Mouse (Mus musculus) bone marrow, adult 2 months (tissue): ENCODE measurements around the gene Borcs8. TPM values are rescaled to one million over a fixed set of nuclear protein-coding genes. Genes with fewer than 3 reads are reported as not detected.
A peak's percentile ranks its signal among the peaks of the same experiment; 100 is the strongest.

Experiments used
- H3K27ac ChIP-seq: fragments of 200-500 bp; 2 replicates; pipeline ENCODE4 v1.5.1; 2012; ENCODE audit warnings: low read depth, mild to moderate bottlenecking, control low read depth, inconsistent platforms, low read length; ENCODE audit not compliant: control insufficient read depth, poor library complexity, insufficient read depth
- H3K4me1 ChIP-seq: fragments of 200-500 bp; 2 replicates; pipeline ENCODE4 v1.6.1; 2011; ENCODE audit warnings: low read length; ENCODE audit not compliant: control insufficient read depth, insufficient read depth
- H3K4me3 ChIP-seq: fragments of 200-500 bp; replicated peaks from 2 replicates; pipeline ENCODE3; 2011; ENCODE audit warnings: mild to moderate bottlenecking, low read depth, low read length, control low read depth; ENCODE audit not compliant: control insufficient read depth
- CTCF ChIP-seq: fragments of 200-500 bp; IDR thresholded peaks from 2 replicates; pipeline ENCODE4 v1.5.1; 2011; ENCODE audit warnings: low read length, control low read depth; ENCODE audit not compliant: control insufficient read depth, insufficient read depth
- POLR2A ChIP-seq: fragments of 200-500 bp; IDR thresholded peaks from 2 replicates; pipeline ENCODE4 v1.6.1; 2011; ENCODE audit warnings: low read depth, mild to moderate bottlenecking, control low read depth, low read length, borderline replicate concordance; ENCODE audit not compliant: control insufficient read depth
- WGBS: fragments of 180-500 bp; shearing (Covaris S2); methylation state at CpG from one replicate; pipeline ENCODE4 v1.1.7; 2018; 5-methylcytosine and 5-hydroxymethylcytosine counted together
- polyA plus RNA-seq: library from polyadenylated mRNA; stranded (reverse); fragments of >200 nt; gene quantifications from 2 replicates; pipeline ENCODE4 v1.2.4, GENCODE M21; 2011; ENCODE audit warnings: low replicate concordance; ENCODE audit not compliant: missing spikeins, insufficient read depth, insufficient read length

The Borcs8 gene
- polyA plus RNA-seq, 1 experiment = 33.6 TPM

DNA sequence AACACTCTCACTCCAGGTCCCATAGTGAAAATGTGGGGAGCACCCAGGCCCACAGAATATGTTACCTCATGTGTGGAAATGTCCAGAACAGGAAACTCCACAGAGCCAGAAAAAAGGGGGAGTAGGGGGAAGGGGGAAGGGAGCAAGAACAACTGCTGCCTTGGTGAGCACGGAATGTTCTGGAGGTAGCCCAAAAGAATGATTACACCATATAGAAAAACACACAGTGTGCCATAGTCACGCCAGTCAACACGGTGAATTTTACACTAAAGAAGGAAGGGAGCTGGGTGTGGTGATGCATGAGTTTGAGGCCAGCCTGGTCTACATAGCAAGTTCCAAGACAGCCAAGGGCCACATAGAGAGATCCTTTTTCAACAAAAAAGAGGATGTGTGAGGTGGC is 24.0 kb downstream of the Borcs8 start:
- TF ChIP-seq CTCF (no peak), POLR2A (no peak)
- no peaks in the 10 kb centered on the region; the same call in 1 of the 2 replicates for H3K4me1 ChIP-seq
- H3K27ac ChIP-seq = no peak overlapping the region
- no peak overlapping the region for H3K4me3 ChIP-seq
- 74% methylated on average over 3 of the region's 3 CpGs for WGBS

DNA sequence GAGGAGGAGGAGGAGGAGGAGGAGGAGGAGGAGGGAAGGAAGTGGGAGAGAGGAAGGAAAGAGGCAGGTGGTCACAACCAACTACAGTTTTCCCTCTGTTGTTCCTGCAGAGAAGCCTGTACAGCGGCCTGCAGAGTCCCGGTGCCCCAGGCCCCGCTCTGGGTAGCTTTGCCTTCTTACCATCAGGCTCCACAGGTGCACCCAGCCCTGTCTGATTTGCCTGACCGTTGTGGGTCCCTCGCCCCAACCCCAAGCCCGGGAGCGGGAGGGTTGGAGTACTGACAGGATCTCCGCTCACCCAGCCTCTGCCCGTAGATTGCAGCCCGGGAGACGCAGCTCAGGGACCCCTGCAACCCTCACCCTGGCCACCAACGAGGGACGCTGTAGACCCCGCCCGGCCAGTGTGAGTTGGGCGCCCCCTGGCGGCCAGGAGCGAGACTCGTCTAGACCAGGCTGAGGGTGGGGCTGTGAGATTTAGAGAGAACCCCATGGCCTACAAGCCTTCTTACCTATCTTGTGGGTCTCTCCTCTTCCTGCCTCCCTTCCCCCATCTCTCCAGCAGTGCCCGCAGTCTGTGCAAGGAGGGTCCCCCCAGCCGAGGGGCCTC is 27.3 kb downstream of the Borcs8 start:
- Histone ChIP-seq H3K27ac (no peak overlapping the region), H3K4me1 (peaks cover 1% of the 10 kb centered on the region; the same call in 1 of the 2 replicates), H3K4me3 (no peak overlapping the region)
- TF ChIP-seq POLR2A (peak; percentile 17; the same call in 1 of the 2 replicates), CTCF (peak; percentile 91)
- 1% methylated on average over 21 of the region's 21 CpGs for WGBS

DNA sequence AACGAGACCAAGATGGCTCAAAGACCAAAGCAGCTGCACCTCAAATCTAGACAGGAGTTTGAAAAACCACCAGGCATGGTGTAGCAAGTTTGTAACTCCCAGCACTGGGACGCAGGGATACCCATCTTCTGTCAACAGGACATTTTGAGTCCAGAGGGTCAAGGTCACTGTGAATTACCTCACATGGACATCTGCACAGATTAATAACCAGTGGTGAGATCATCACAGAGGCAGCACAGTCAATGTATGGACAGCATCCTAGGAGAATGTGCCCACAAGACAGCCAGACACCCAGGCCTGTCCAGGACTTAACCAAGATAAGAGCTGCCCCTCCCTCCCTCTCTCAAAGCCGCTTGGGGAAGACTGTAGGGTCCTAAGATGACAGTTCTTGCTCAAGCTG is 30.8 kb downstream of the Borcs8 start:
- H3K4me1 ChIP-seq = peaks cover 4% of the 10 kb centered on the region; the same call in 1 of the 2 replicates

DNA sequence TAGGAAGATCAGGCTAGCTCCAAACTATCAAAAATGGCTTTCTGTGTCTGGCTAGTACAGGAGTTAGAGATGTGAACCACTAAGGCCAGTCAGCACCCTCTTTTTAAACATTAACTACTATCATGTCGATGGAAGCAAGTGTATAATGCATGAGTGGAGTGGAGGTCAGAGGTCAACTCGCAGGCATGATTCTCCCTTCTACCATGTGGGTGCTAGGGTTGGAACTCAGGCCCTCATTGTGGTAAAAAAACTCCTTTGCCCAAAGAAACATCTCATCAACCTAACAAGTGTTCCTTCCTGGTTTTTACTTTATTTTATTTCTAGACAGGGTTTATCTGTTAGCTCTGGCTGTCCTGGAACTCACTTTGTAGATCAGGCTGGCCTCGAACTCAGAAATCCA is 31.4 kb downstream of the Borcs8 start:
- H3K27ac ChIP-seq = no peak overlapping the region
- peaks cover 4% of the 10 kb centered on the region; the same call in 1 of the 2 replicates for H3K4me1 ChIP-seq
- H3K4me3 ChIP-seq = no peak overlapping the region
- TF ChIP-seq CTCF (no peak), POLR2A (no peak)
- 79% methylated on average over 3 of the region's 3 CpGs for WGBS

More for the DNA sequence above, 30.8 kb downstream of the Borcs8 start:
- H3K4me3 ChIP-seq = no peak overlapping the region
- TF ChIP-seq POLR2A = no peak
- H3K27ac ChIP-seq = no peak overlapping the region
- 76% methylated on average over 3 of the region's 3 CpGs for WGBS

DNA sequence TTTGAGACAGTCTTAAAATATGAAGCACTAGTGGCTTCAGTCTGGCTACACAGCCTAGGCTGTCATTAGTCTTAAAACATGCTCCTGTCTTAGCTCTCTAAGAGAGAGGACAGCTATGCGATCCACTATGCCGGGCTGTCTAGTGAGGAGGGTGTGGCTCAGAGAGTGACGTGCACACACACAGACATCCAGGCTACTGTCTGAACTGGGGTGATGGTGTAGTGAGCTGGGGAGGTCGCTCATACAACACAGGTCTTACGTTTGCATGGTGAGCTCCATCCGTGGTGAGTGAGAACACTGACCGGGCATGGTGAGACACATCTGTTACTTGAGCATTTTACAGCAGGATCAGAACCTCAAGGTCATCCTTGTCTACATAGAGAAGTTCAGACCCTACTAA is 31.9 kb downstream of the Borcs8 start:
- 80% methylated on average over 7 of the region's 7 CpGs for WGBS
- TF ChIP-seq CTCF (no peak), POLR2A (no peak)
- Histone ChIP-seq H3K4me3 (no peak overlapping the region), H3K4me1 (peaks cover 4% of the 10 kb centered on the region; the same call in 1 of the 2 replicates), H3K27ac (no peak overlapping the region)

DNA sequence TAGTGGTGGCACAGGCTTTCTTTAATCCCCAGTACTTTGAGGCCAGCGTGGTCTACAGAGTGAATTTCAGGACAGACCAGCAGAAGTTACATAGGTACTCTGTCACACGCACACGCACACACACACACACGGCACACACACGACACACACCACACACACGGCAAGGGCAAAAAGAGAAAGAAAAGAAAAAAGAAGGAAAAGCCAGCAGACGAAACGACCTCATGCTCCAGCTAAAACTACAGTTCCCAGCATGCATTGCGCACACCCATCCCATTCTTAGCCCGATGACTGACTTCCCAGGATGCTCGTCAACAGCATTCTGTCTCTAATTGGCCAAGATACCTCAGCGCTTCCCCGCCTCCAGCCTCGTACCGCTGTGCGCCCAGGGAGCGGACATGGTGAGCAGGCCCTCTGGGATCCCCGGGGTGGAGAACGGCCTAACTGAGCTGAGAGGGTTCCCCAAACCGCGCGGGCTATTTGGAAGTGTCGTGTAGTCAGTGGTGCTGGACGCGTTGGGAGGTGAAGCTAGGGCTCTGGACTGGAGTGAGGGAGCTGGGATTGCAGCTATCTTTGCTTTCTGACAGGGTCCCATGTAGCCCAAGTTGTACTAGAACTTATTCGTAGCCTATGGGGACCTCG is 32.9 kb downstream of the Borcs8 start, which contains the start of gene Tmem161a:
TSS of gene Tmem161a (plus strand) at position 314 of the 639 bp plus-strand sequence.
- Histone ChIP-seq H3K4me1 (peaks cover 4% of the 10 kb centered on the region; the same call in 1 of the 2 replicates), H3K27ac (no peak within 1 kb of the TSS), H3K4me3 (peak within 1 kb of the TSS; percentile 80)
- TF ChIP-seq POLR2A (peak; percentile 83; the same call in 1 of the 2 replicates), CTCF (peak; percentile 9; the same call in 1 of the 2 replicates)
- 2% methylated on average over 27 of the region's 27 CpGs for WGBS

DNA sequence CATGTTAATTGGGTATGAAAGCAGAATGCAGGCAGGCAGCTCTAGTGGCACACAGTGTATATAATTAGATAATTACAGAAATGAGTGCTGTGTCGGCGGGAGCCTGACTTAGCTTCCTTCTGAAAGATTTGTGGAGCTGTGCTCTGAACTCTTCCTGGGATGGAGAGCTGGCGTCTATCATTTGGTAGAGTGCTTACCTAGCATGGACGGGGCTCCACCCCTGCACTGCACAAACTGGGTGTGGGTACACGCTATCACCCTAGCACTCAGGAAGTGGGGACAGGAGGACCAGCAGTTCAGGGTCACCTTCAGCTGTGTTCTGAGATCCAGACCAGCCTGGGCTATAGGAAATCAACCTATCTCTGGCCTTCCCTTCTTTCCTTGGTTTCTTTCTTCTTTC is 34.0 kb downstream of the Borcs8 start:
- Histone ChIP-seq H3K4me1 (peaks cover 4% of the 10 kb centered on the region; the same call in 1 of the 2 replicates), H3K4me3 (no peak overlapping the region), H3K27ac (no peak overlapping the region)
- no peak for TF ChIP-seq POLR2A
- TF ChIP-seq CTCF = no peak
- 55% methylated on average over 5 of the region's 5 CpGs for whole genome bisulfite sequencing

DNA sequence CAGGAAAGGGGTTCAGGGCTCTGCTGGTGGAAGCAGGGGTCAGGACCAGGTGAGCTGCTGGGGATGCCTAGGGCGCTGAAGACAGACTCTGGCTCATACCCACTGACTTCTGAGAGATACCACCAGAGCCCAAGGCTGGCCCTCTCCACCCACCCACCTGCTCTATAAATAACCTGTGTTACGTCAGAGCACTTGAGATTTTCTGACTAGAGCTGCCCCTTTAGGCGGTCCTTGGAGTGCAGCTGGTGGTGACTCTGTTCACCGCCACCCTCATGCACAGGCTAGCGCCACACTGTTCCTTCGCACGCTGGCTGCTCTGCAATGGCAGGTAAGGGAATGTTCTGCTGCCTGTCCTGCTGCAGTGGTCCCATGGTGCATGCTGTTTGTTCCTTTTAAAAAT is 34.8 kb downstream of the Borcs8 start:
- Histone ChIP-seq H3K4me3 (no peak overlapping the region), H3K27ac (no peak overlapping the region), H3K4me1 (peaks cover 4% of the 10 kb centered on the region; the same call in 1 of the 2 replicates)
- WGBS = 74% methylated on average over 7 of the region's 7 CpGs
- no peak for TF ChIP-seq CTCF
- no peak for TF ChIP-seq POLR2A
